Comparison of ENCODE assay signal across 8 mouse cellular contexts in the genomic region with DNA sequence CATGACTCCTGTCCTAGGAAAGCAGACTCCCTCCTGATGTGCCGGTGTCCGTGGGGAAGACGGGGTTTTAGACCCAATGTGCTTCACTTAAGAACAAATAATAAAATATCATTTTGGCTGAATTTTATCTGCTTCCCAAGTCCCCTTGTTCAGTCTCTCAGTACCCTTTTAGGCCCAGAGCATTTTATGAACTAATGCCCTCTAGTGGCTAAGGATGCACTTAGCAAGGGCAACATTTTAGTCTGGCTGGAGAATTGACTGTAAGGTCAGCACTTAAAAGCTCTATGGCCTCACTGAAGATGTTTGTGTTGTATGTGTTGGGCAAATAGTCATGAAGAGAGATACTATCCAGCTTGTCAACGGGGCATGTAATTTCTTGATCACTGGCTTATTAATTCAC.
DNase-seq lines count a peak whose midpoint lies in the region; ATAC-seq and TF ChIP-seq lines count a peak whose summit lies in the region.
"Had no signal": no experiment of that assay in that cellular context is flagged by ENCODE, and none has a peak within 500 bp of the region (broad histone marks: within the 10 kb centered on the region; RNA-seq: fewer than 3 reads in every experiment).

No protein-coding gene starts in this region.

- no peak overlapping the region for H3K27ac ChIP-seq in ES-E14 (ENCODE audit: insufficient read depth, low read depth, low read length, poor library complexity, severe bottlenecking)
- H3K27ac ChIP-seq: liver, embryonic 15.5 days had no signal

- no peak overlapping the region for H3K4me3 ChIP-seq in ES-E14 (ENCODE audit: insufficient read depth in 1 of 2, low read depth in 1 of 2, low read length in 2 of 2, poor library complexity in 1 of 2, severe bottlenecking in 1 of 2)
- H3K4me3 ChIP-seq: liver, embryonic 15.5 days had no signal

- peaks cover 8 to 10% of the 10 kb centered on the region in 2 experiments for H3K4me1 ChIP-seq in ES-E14 (ENCODE audit: control insufficient read depth in 2 of 2, insufficient read depth in 2 of 2, low read length in 2 of 2, poor library complexity in 1 of 2)
- H3K4me1 ChIP-seq: liver, embryonic 15.5 days had no signal

- peak; percentile 25 for DNase-seq in kidney, adult 9 months
- no peak for DNase-seq in kidney, adult 18-20 months
- DNase-seq in ES-E14 (ENCODE audit: low read depth, low spot score) (peak; percentile 47), R1 (ENCODE audit: low read depth, low spot score) (peak; percentile 68)
- DNase-seq in thymus, postnatal 4 days = no peak
- DNase-seq in right cerebral cortex, adult 18-20 months = no peak

- H3K9ac ChIP-seq in ES-E14 (ENCODE audit: insufficient read depth, low read depth, low read length, poor library complexity, severe bottlenecking) = no peak overlapping the region
- H3K9ac ChIP-seq: liver, embryonic 15.5 days had no signal

- no peaks in the 10 kb centered on the region for H3K9me3 ChIP-seq in ES-E14 (ENCODE audit: control insufficient read depth, insufficient read depth, low read depth, low read length)
- H3K9me3 ChIP-seq: liver, embryonic 15.5 days had no signal

- in situ Hi-C loops in ES-E14 (cut with MboI; ENCODE audit: low sequenced_read_pairs in 2 of 2, unreplicated experiment in 2 of 2) = no loop called here

- peak; percentile 59; the same call in 1 of the 2 replicates for ATAC-seq in megakaryocyte-erythroid progenitor cell, adult 5-6 weeks (replicated peaks; ENCODE audit: low FRiP score, low TSS enrichment, poor library complexity, severe bottlenecking)

- H3K36me3 ChIP-seq in ES-E14 (ENCODE audit: control insufficient read depth, insufficient read depth, low read length, poor library complexity, severe bottlenecking) = no peaks in the 10 kb centered on the region
- H3K36me3 ChIP-seq: liver, embryonic 15.5 days had no signal

TF ChIP-seq in ES-E14, 5 proteins besides CTCF, POLR2A, EP300 and RAD21:
- TF ChIP-seq ZNF384 (IDR thresholded peaks at IDR 0.05; ENCODE audit: low read depth, low read length) (no peak), CHD2 (IDR thresholded peaks at IDR 0.05; ENCODE audit: low read depth, low read length) (no peak), ZC3H11A (IDR thresholded peaks at IDR 0.05; ENCODE audit: borderline replicate concordance, low read depth, low read length) (peak; percentile 51), HCFC1 (IDR thresholded peaks at IDR 0.05; ENCODE audit: borderline replicate concordance, insufficient read depth, low read length) (no peak), MAFK (IDR thresholded peaks at IDR 0.05; ENCODE audit: insufficient read depth, low read depth, low read length) (no peak)

Comparison
In these comparisons a context has a peak if more than half of its experiments do, and no peak if none do; other contexts are left out.
1. DNase-seq: peak in kidney, adult 9 months (single experiment), ES-E14 (single experiment) and R1 (single experiment); none in kidney, adult 18-20 months (single experiment), thymus, postnatal 4 days (single experiment) and right cerebral cortex, adult 18-20 months (single experiment).